Mouse (Mus musculus): ENCODE measurements around the gene Adamts17. TPM values are rescaled to one million over a fixed set of nuclear protein-coding genes. Genes with fewer than 3 reads are reported as not detected.

Adamts17 gene
- polyA plus RNA-seq, 1 experiment from 2014 or later: 4.6 TPM

DNA sequence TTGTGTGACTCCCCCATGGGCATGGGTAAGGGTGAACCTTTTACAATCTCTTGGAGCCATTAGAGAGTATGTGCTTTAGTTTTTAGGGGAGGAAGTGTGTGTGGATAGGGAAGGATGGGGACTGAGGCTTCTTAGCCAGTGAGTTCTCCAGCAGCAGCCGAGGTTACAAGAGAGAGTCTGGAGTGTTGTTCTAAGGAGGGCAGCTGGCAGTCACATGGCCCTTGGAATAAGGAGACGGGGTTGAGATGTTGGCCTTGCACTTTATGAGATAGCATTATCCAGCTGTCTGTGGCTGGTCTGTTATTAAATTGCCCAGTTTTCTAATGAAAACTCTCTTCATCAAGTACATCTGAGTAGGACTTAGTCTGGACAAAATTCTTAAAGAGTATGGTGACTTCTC is 4.3 kb downstream of the Adamts17 start:
- H3K4me1 ChIP-seq (ENCODE audit: control insufficient read depth in 2 of 2, insufficient read depth in 2 of 2, low read length in 2 of 2): peaks cover 0 to 3% of the 10 kb centered on the region in 2 experiments; a peak in 1 of 4 replicates
- 72% methylated on average over 2 of the region's 2 CpGs for WGBS
- ATAC-seq (ENCODE audit: insufficient number of reproducible peaks, insufficient read depth, low FRiP score, low read depth): no peak

DNA sequence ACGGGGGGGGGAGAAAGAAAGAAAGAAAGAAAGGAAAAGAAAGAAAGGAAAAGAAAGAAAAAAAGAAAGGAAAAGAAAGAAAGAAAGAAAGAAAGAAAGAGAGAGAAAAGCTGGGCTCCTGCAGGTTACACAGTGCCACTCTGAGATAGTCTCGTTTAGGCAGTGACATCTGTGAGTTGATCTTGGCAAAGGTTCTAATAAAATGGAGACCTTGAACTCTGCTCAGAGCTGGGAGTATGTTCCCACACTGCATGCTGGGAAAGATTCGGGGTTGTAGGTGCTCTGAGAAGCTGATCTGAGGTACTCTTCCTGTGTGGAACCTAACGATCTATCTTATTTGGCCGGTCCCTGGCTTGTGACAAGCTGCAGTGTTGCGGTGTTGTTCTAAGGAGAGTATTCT is 7.0 kb downstream of the Adamts17 start:
- Histone ChIP-seq H3K4me3 (ENCODE audit: control insufficient read depth in 1 of 2, insufficient read depth in 1 of 2, low read depth in 1 of 2, low read length in 2 of 2) (no peak overlapping the region), H3K9ac (ENCODE audit: low read length) (no peak overlapping the region), H3K27me3 (ENCODE audit: control insufficient read depth, insufficient read depth, low read length) (no peaks in the 10 kb centered on the region), H3K4me1 (ENCODE audit: control insufficient read depth in 2 of 2, insufficient read depth in 2 of 2, low read length in 2 of 2) (peaks cover 0 to 3% of the 10 kb centered on the region in 2 experiments; a peak in 1 of 4 replicates), H3K9me3 (ENCODE audit: control insufficient read depth, low read length) (no peaks in the 10 kb centered on the region), H3K27ac (replicated peaks in 1 of 2; ENCODE audit: control insufficient read depth in 1 of 2, insufficient read depth in 1 of 2, low read depth in 2 of 2, low read length in 2 of 2) (no peak overlapping the region), H3K36me3 (ENCODE audit: control insufficient read depth, insufficient read depth, low read length) (peaks cover 12% of the 10 kb centered on the region), H3K4me2 (ENCODE audit: low read length) (no peak overlapping the region)
- 76% methylated on average over 6 of the region's 6 CpGs for WGBS
- no peak for ATAC-seq (ENCODE audit: insufficient number of reproducible peaks, insufficient read depth, low FRiP score, low read depth)

More for the DNA sequence above, 4.3 kb downstream of the Adamts17 start:
- Histone ChIP-seq H3K9me3 (ENCODE audit: control insufficient read depth, low read length) (no peaks in the 10 kb centered on the region), H3K4me3 (ENCODE audit: control insufficient read depth in 1 of 2, insufficient read depth in 1 of 2, low read depth in 1 of 2, low read length in 2 of 2) (no peak overlapping the region), H3K9ac (ENCODE audit: low read length) (no peak overlapping the region), H3K27me3 (ENCODE audit: control insufficient read depth, insufficient read depth, low read length) (peaks cover 4% of the 10 kb centered on the region; the same call in 1 of the 2 replicates), H3K27ac (replicated peaks in 1 of 2; ENCODE audit: control insufficient read depth in 1 of 2, insufficient read depth in 1 of 2, low read depth in 2 of 2, low read length in 2 of 2) (no peak overlapping the region), H3K36me3 (ENCODE audit: control insufficient read depth, insufficient read depth, low read length) (no peaks in the 10 kb centered on the region), H3K4me2 (ENCODE audit: low read length) (no peak overlapping the region)

DNA sequence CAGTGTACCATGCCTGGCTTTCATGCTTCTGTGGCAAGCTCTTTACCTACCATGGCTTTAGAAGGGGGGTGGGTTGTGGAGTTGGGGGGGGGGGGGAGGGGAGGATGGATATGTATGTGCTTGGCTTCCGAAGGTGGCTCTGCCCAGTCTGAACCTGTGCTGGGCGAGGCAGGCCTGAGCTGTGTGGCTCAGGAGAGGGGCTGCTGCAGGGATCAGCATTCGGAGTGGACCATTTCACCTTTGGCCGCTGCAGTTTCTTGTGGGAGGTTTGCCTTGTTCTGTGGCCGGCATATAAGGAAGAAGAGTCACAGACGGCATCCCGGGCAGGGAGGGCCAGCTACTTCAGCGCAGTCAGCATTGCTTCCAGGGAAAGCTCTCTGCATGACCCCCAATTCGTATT is 7.8 kb downstream of the Adamts17 start:
- Histone ChIP-seq H3K27ac (replicated peaks in 1 of 2; ENCODE audit: control insufficient read depth in 1 of 2, insufficient read depth in 1 of 2, low read depth in 2 of 2, low read length in 2 of 2) (no peak overlapping the region), H3K9ac (ENCODE audit: low read length) (no peak overlapping the region), H3K36me3 (ENCODE audit: control insufficient read depth, insufficient read depth, low read length) (peaks cover 13% of the 10 kb centered on the region), H3K4me2 (ENCODE audit: low read length) (no peak overlapping the region), H3K27me3 (ENCODE audit: control insufficient read depth, insufficient read depth, low read length) (no peaks in the 10 kb centered on the region), H3K4me3 (ENCODE audit: control insufficient read depth in 1 of 2, insufficient read depth in 1 of 2, low read depth in 1 of 2, low read length in 2 of 2) (no peak overlapping the region), H3K4me1 (ENCODE audit: control insufficient read depth in 2 of 2, insufficient read depth in 2 of 2, low read length in 2 of 2) (peaks cover 0 to under 1% of the 10 kb centered on the region in 2 experiments; a peak in 1 of 4 replicates), H3K9me3 (ENCODE audit: control insufficient read depth, low read length) (no peaks in the 10 kb centered on the region)
- no peak for ATAC-seq (ENCODE audit: insufficient number of reproducible peaks, insufficient read depth, low FRiP score, low read depth)
- WGBS: 90% methylated on average over 9 of the region's 9 CpGs

DNA sequence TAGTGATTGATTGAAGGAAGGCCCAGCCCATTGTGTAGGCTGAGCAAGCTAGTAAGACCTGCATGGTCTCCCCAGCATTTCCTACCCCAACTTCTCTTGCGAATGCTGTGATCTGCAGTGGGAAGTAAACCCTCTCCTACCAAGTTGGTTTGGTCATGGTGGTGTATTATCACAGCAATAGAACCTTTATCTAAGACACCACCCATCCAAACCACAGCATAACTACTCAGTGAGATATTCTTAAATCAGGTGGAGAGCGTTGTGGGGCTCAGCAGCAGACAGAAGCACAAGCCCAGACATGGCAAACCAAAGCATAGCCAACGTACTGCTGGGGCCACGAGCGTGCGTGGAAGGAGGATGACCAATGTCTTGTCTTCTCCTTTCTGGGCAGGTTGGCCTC is 9.8 kb downstream of the Adamts17 start:
- no peak overlapping the region for H3K4me2 ChIP-seq (ENCODE audit: low read length)
- H3K9ac ChIP-seq (ENCODE audit: low read length): no peak overlapping the region
- no peaks in the 10 kb centered on the region for H3K4me1 ChIP-seq (ENCODE audit: control insufficient read depth in 2 of 2, insufficient read depth in 2 of 2, low read length in 2 of 2)
- ATAC-seq (ENCODE audit: insufficient number of reproducible peaks, insufficient read depth, low FRiP score, low read depth): no peak
- no peaks in the 10 kb centered on the region for H3K9me3 ChIP-seq (ENCODE audit: control insufficient read depth, low read length)
- no peaks in the 10 kb centered on the region for H3K27me3 ChIP-seq (ENCODE audit: control insufficient read depth, insufficient read depth, low read length)
- H3K27ac ChIP-seq (replicated peaks in 1 of 2; ENCODE audit: control insufficient read depth in 1 of 2, insufficient read depth in 1 of 2, low read depth in 2 of 2, low read length in 2 of 2): no peak overlapping the region
- 92% methylated on average over 6 of the region's 6 CpGs for WGBS
- no peak overlapping the region for H3K4me3 ChIP-seq (ENCODE audit: control insufficient read depth in 1 of 2, insufficient read depth in 1 of 2, low read depth in 1 of 2, low read length in 2 of 2)
- peaks cover 17% of the 10 kb centered on the region for H3K36me3 ChIP-seq (ENCODE audit: control insufficient read depth, insufficient read depth, low read length)

DNA sequence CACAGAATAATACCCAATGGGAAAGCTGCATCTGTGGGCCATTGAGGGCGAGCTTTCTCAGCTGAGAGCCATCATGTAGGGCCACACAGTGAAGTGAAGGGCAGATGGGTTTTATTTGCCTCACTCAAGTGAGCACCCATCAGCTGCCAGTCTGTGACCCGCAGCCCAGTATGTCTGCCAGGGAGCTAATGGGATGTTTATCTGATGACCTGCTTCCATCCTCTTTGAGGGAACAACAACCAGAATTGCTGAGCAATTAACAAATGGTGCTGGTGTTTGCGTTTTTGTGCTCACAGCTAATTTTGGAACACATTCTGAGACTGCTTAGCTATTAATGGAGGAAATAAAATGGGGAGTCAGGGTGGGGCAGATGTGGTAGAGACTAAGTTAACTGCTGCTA is 12.6 kb downstream of the Adamts17 start:
- Histone ChIP-seq H3K4me2 (ENCODE audit: low read length) (no peak overlapping the region), H3K27me3 (ENCODE audit: control insufficient read depth, insufficient read depth, low read length) (no peaks in the 10 kb centered on the region), H3K27ac (replicated peaks in 1 of 2; ENCODE audit: control insufficient read depth in 1 of 2, insufficient read depth in 1 of 2, low read depth in 2 of 2, low read length in 2 of 2) (no peak overlapping the region)

DNA sequence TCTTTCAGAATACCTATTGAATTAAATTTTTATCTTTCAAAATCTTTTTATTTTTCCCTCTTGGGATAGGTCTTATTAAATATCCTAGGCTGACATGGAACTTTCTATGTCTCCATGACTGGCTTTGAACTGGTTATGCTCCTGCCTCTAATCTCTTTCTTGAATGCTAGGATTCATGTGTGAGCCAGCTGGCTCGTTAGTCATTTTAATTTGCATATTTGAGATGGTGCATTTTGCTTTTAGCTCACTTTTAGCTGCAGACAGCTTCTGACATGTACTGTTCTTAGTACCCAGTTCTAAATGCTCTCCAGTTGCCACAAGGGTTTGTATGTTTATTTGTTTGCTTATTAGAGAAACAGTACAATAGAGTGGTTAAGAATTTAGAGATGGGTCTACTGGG is 18.1 kb downstream of the Adamts17 start:
- Histone ChIP-seq H3K27me3 (ENCODE audit: control insufficient read depth, insufficient read depth, low read length) (no peaks in the 10 kb centered on the region), H3K9me3 (ENCODE audit: control insufficient read depth, low read length) (no peaks in the 10 kb centered on the region), H3K27ac (replicated peaks in 1 of 2; ENCODE audit: control insufficient read depth in 1 of 2, insufficient read depth in 1 of 2, low read depth in 2 of 2, low read length in 2 of 2) (no peak overlapping the region), H3K36me3 (ENCODE audit: control insufficient read depth, insufficient read depth, low read length) (peaks cover 5% of the 10 kb centered on the region; the same call in 1 of the 2 replicates), H3K4me1 (ENCODE audit: control insufficient read depth in 2 of 2, insufficient read depth in 2 of 2, low read length in 2 of 2) (peaks cover 2 to 10% of the 10 kb centered on the region in 2 experiments; a peak in 2 of 4 replicates), H3K4me3 (ENCODE audit: control insufficient read depth in 1 of 2, insufficient read depth in 1 of 2, low read depth in 1 of 2, low read length in 2 of 2) (no peak overlapping the region), H3K4me2 (ENCODE audit: low read length) (no peak overlapping the region), H3K9ac (ENCODE audit: low read length) (no peak overlapping the region)
- 86% methylated on average over 1 of the region's 1 CpGs for WGBS
- no peak for ATAC-seq (ENCODE audit: insufficient number of reproducible peaks, insufficient read depth, low FRiP score, low read depth)

More for the DNA sequence above, 12.6 kb downstream of the Adamts17 start:
- WGBS: 71% methylated on average over 3 of the region's 3 CpGs
- H3K4me1 ChIP-seq (ENCODE audit: control insufficient read depth in 2 of 2, insufficient read depth in 2 of 2, low read length in 2 of 2): peaks cover 2 to 10% of the 10 kb centered on the region in 2 experiments; a peak in 2 of 4 replicates
- peaks cover 17% of the 10 kb centered on the region for H3K36me3 ChIP-seq (ENCODE audit: control insufficient read depth, insufficient read depth, low read length)
- no peak overlapping the region for H3K4me3 ChIP-seq (ENCODE audit: control insufficient read depth in 1 of 2, insufficient read depth in 1 of 2, low read depth in 1 of 2, low read length in 2 of 2)
- no peak for ATAC-seq (ENCODE audit: insufficient number of reproducible peaks, insufficient read depth, low FRiP score, low read depth)
- no peak overlapping the region for H3K9ac ChIP-seq (ENCODE audit: low read length)
- no peaks in the 10 kb centered on the region for H3K9me3 ChIP-seq (ENCODE audit: control insufficient read depth, low read length)

DNA sequence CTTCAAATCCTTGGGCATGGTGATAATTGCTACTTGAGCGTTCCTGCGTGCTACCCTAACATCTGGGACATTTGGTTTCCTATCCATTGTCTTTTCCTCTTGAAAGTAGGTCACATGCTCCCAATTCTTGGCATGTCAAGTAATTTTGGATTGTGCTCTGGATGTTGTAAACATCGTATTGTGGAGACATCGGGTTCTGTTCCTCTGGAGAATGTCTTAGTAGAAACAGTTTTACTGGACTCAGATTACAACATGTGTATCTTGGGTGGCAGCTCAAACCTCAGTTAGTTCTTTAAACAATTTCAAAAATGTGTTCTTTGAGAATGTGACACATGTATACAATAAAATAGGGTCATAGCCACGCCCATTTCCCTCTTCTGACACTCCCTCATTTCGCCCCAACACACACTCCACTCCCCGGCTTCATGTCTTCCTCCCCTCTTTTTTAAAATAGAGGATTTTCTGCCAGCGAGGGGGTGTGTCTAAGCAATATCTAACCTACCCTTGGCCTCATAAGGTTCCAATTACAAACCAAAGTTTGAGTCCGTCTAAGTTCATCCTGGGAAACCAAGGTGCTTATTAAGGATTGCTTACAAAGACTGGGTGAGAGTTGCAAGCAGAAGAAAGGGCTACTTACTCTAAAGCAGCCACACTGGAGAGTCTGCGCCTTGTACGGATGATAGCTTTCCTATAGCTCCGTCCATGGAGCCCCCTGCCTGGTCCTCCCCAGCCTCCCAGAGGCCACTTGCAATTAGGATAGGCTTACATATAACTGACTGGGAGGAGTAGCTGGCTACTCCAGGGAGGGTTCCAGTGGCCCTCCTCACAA is 18.9 kb downstream of the Adamts17 start:
- Histone ChIP-seq H3K4me1 (ENCODE audit: control insufficient read depth in 2 of 2, insufficient read depth in 2 of 2, low read length in 2 of 2) (peaks cover 2 to 10% of the 10 kb centered on the region in 2 experiments; a peak in 2 of 4 replicates), H3K27me3 (ENCODE audit: control insufficient read depth, insufficient read depth, low read length) (no peaks in the 10 kb centered on the region), H3K4me2 (ENCODE audit: low read length) (no peak overlapping the region), H3K9me3 (ENCODE audit: control insufficient read depth, low read length) (no peaks in the 10 kb centered on the region), H3K36me3 (ENCODE audit: control insufficient read depth, insufficient read depth, low read length) (peaks cover 5% of the 10 kb centered on the region; the same call in 1 of the 2 replicates), H3K4me3 (ENCODE audit: control insufficient read depth in 1 of 2, insufficient read depth in 1 of 2, low read depth in 1 of 2, low read length in 2 of 2) (no peak overlapping the region), H3K9ac (ENCODE audit: low read length) (no peak overlapping the region), H3K27ac (replicated peaks in 1 of 2; ENCODE audit: control insufficient read depth in 1 of 2, insufficient read depth in 1 of 2, low read depth in 2 of 2, low read length in 2 of 2) (no peak overlapping the region)
- ATAC-seq (ENCODE audit: insufficient number of reproducible peaks, insufficient read depth, low FRiP score, low read depth): no peak
- 79% methylated on average over 12 of the region's 12 CpGs for WGBS
